Mouse (Mus musculus) CH12.LX (cell line): ENCODE measurements around the gene Grm5. TPM values are rescaled to one million over a fixed set of nuclear protein-coding genes. Genes with fewer than 3 reads are reported as not detected.
A peak's percentile ranks its signal among the peaks of the same experiment; 100 is the strongest.

Experiments used
- DNase-seq: peaks from one replicate; pipeline ENCODE4 v3.0.0-alpha.2; 2013; ENCODE audit errors: extremely low read depth
- H3K27ac ChIP-seq: 2 replicates; pipeline ENCODE4 v1.5.1; 2012; ENCODE audit warnings: low read depth, mild to moderate bottlenecking, control low read depth, moderate library complexity; ENCODE audit not compliant: insufficient read depth
- H3K27me3 ChIP-seq: replicated peaks from 2 replicates; pipeline ENCODE3; 2012; ENCODE audit warnings: inconsistent platforms
- H3K36me3 ChIP-seq, 2 experiments: replicated peaks in 1 of 2; 2 replicates each; pipeline versions ENCODE3 to v1.6.1; 2012; ENCODE audit warnings: inconsistent platforms in 1 of 2, low read length in 1 of 2, mild to moderate bottlenecking in 1 of 2, mixed read lengths in 1 of 2, moderate library complexity in 1 of 2; ENCODE audit not compliant: control insufficient read depth in 1 of 2, insufficient read depth in 1 of 2
- H3K4me1 ChIP-seq, 2 experiments: 2 replicates each; pipeline ENCODE4 v1.6.1; 2012; ENCODE audit warnings: inconsistent platforms in 1 of 2, moderate library complexity in 1 of 2; ENCODE audit not compliant: insufficient read depth in 2 of 2, control insufficient read depth in 1 of 2
- H3K4me2 ChIP-seq: 2 replicates; pipeline ENCODE4 v1.6.1; 2012; ENCODE audit warnings: low read depth, mild to moderate bottlenecking, control low read depth; ENCODE audit not compliant: poor library complexity, insufficient read depth, severe bottlenecking
- H3K4me3 ChIP-seq, 3 experiments: fragments of 150-350 bp in 1 of 3; sonication (generic) in 1 of 3; replicated peaks in 1 of 3; 2 replicates each; pipeline versions ENCODE3 to v1.5.1; 2011 to 2012; ENCODE audit warnings: low read depth in 2 of 3, low read length in 2 of 3, mild to moderate bottlenecking in 2 of 3, moderate library complexity in 2 of 3, control low read depth in 1 of 3, improper control_type of control experiment in 1 of 3, inconsistent platforms in 1 of 3, mixed read lengths in 1 of 3; ENCODE audit not compliant: poor library complexity in 1 of 3
- H3K79me2 ChIP-seq: replicated peaks from 2 replicates; pipeline ENCODE4 v1.6.1; 2012; ENCODE audit warnings: mild to moderate bottlenecking, moderate library complexity; ENCODE audit not compliant: control insufficient read depth, poor library complexity, insufficient read depth, severe bottlenecking; ENCODE audit errors: extremely low read depth
- H3K9ac ChIP-seq: 2 replicates; pipeline ENCODE4 v1.6.1; 2012; ENCODE audit warnings: low read depth, mild to moderate bottlenecking, control low read depth, moderate library complexity; ENCODE audit not compliant: insufficient read depth
- H3K9me3 ChIP-seq: replicated peaks from 2 replicates; pipeline ENCODE3; 2012; ENCODE audit warnings: low read length, inconsistent platforms, mixed read lengths
- BHLHE40 ChIP-seq: IDR thresholded peaks from 2 replicates; pipeline ENCODE4 v1.6.1; 2011; ENCODE audit warnings: mild to moderate bottlenecking, low read depth, low read length, improper control_type of control experiment
- CHD2 ChIP-seq: IDR thresholded peaks from 2 replicates; pipeline ENCODE4 v1.6.1; 2011; ENCODE audit warnings: low read length, improper control_type of control experiment
- CTCF ChIP-seq, 2 experiments: IDR thresholded peaks in 1 of 2; conservative IDR thresholded peaks in 1 of 2; 2 replicates each; pipeline ENCODE4 v1.5.1; 2011 to 2012; ENCODE audit warnings: low read depth in 2 of 2, low read length in 2 of 2, improper control_type of control experiment in 1 of 2, inconsistent platforms in 1 of 2, mild to moderate bottlenecking in 1 of 2, moderate library complexity in 1 of 2
- E2F4 ChIP-seq: IDR thresholded peaks from 2 replicates; pipeline ENCODE4 v1.6.1; 2011; ENCODE audit warnings: low read depth, low read length, improper control_type of control experiment; ENCODE audit not compliant: insufficient replicate concordance
- EP300 ChIP-seq: IDR thresholded peaks from 2 replicates; pipeline ENCODE4 v1.6.1; 2011; ENCODE audit warnings: low read length, improper control_type of control experiment
- ETS1 ChIP-seq: conservative IDR thresholded peaks from 2 replicates; pipeline ENCODE4 v1.6.1; 2012; ENCODE audit warnings: low read depth, mild to moderate bottlenecking, inconsistent platforms, low read length, improper control_type of control experiment, moderate library complexity
- IRF4 ChIP-seq: IDR thresholded peaks from 2 replicates; pipeline ENCODE4 v1.6.1; 2014; ENCODE audit warnings: low read depth, mild to moderate bottlenecking, inconsistent platforms, low read length, improper control_type of control experiment
- JUN ChIP-seq: IDR thresholded peaks from 2 replicates; pipeline ENCODE4 v1.6.1; 2011; ENCODE audit warnings: low read depth, mild to moderate bottlenecking, low read length, improper control_type of control experiment, moderate library complexity; ENCODE audit not compliant: insufficient read depth
- JUND ChIP-seq: conservative IDR thresholded peaks from 2 replicates; pipeline ENCODE4 v1.6.1; 2011; ENCODE audit warnings: low read depth, low read length, improper control_type of control experiment
- KAT2A ChIP-seq: IDR thresholded peaks from 2 replicates; pipeline ENCODE4 v1.6.1; 2012; ENCODE audit warnings: low read length, improper control_type of control experiment, inconsistent platforms; ENCODE audit not compliant: insufficient replicate concordance
- MAFK ChIP-seq: IDR thresholded peaks from 2 replicates; pipeline ENCODE4 v1.6.1; 2011; ENCODE audit warnings: low read length, improper control_type of control experiment; ENCODE audit not compliant: insufficient replicate concordance
- MAZ ChIP-seq: IDR thresholded peaks from 2 replicates; pipeline ENCODE4 v1.6.1; 2012; ENCODE audit warnings: low read depth, mild to moderate bottlenecking, inconsistent platforms, low read length, improper control_type of control experiment, moderate library complexity
- MEF2A ChIP-seq: IDR thresholded peaks from 2 replicates; pipeline ENCODE4 v1.6.1; 2014; ENCODE audit warnings: low read depth, mild to moderate bottlenecking, inconsistent platforms, low read length, improper control_type of control experiment, borderline replicate concordance
- MXI1 ChIP-seq: IDR thresholded peaks from 2 replicates; pipeline ENCODE4 v1.6.1; 2011; ENCODE audit warnings: mild to moderate bottlenecking, low read depth, low read length, improper control_type of control experiment
- MYC ChIP-seq: IDR thresholded peaks from 2 replicates; pipeline ENCODE4 v1.6.1; 2011; ENCODE audit warnings: low read depth, mild to moderate bottlenecking, improper control_type of control experiment, low read length
- NELFE ChIP-seq: IDR thresholded peaks from 2 replicates; pipeline ENCODE4 v1.6.1; 2011; ENCODE audit warnings: low read depth, low read length, improper control_type of control experiment
- RAD21 ChIP-seq: IDR thresholded peaks from 2 replicates; pipeline ENCODE4 v1.6.1; 2011; ENCODE audit warnings: low read depth, mild to moderate bottlenecking, low read length, improper control_type of control experiment, moderate library complexity
- RCOR1 ChIP-seq: conservative IDR thresholded peaks from 2 replicates; pipeline ENCODE4 v1.6.1; 2012; ENCODE audit warnings: low read depth, mild to moderate bottlenecking, inconsistent platforms, low read length, improper control_type of control experiment
- SIN3A ChIP-seq: IDR thresholded peaks from 2 replicates; pipeline ENCODE4 v1.6.1; 2012; ENCODE audit warnings: low read length, improper control_type of control experiment, inconsistent platforms
- TCF12 ChIP-seq: IDR thresholded peaks from 2 replicates; pipeline ENCODE4 v1.6.1; 2014; ENCODE audit warnings: low read depth, mild to moderate bottlenecking, inconsistent platforms, low read length, improper control_type of control experiment
- ZKSCAN1 ChIP-seq: IDR thresholded peaks from 2 replicates; pipeline ENCODE4 v1.6.1; 2012; ENCODE audit warnings: low read depth, inconsistent platforms, low read length, improper control_type of control experiment, borderline replicate concordance
- ZMIZ1 ChIP-seq: IDR thresholded peaks from 2 replicates; pipeline ENCODE4 v1.6.1; 2012; ENCODE audit warnings: low read depth, mild to moderate bottlenecking, inconsistent platforms, low read length, improper control_type of control experiment
- ZNF384 ChIP-seq: IDR thresholded peaks from 2 replicates; pipeline ENCODE4 v1.6.1; 2012; ENCODE audit warnings: low read depth, low read length, improper control_type of control experiment, inconsistent platforms
- dilution Hi-C: fragments of 300-500 bp; cut with MboI; formaldehyde crosslinking; loops from 2 replicates; pipeline ENCODE4 v1.14.3; 2020; ENCODE audit warnings: low sequenced_read_pairs; ENCODE audit not compliant: extremely low pct_unique_long_range_greater_than_20kb, extremely low pct_ligation_motif_present
- in situ Hi-C: fragments of 300-500 bp; cut with MboI; formaldehyde crosslinking; loops from 3 replicates; pipeline ENCODE4 v1.14.3; 2019; ENCODE audit warnings: low sequenced_read_pairs, low pct_ligation_motif_present, low pct_unique_long_range_greater_than_20kb, mixed read lengths
- polyA plus RNA-seq: library from polyadenylated mRNA; unstranded; fragments of >175 nt; gene quantifications from 2 replicates; pipeline ENCODE4 v1.2.1, GENCODE M21; 2012; ENCODE audit warnings: low read depth; ENCODE audit not compliant: insufficient read length
- total RNA-seq, 2 experiments: library from RNA; depleted of rRNA; stranded (reverse); fragments of 300-350 nt in 1 of 2; fragments of >200 nt in 1 of 2; gene quantifications; 2 replicates each; pipeline ENCODE4 v1.2.3; 2012 to 2014

Gene Grm5
- total and polyA plus RNA-seq, 3 experiments, result 0.03 TPM; not detected in 2

DNA sequence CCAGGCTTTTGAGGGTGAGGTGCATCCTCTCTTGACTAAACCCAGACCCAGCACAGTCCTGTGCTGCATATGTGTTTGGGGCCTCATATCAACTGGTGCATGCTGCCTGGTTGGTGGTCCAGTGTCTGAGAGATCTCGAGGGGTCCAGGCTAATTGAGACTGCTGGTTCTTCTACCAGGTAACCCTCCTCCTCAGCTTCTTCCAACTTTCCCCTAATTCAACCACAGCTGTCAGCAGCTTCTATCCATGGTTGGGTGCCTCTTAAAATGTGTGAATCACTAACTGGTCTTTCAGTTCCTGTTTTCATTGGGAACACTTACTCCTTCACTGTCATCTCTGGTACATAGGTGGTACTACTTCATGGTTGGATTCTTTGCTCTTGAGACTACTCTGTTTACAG is 240.9 kb downstream of the Grm5 start:
- peaks cover 0 to 25% of the 10 kb centered on the region in 2 experiments; a peak in 2 of 4 replicates for H3K4me1 ChIP-seq
- TF ChIP-seq JUN (peak; percentile 64), RAD21 (peak; percentile 27), MAFK (peak; percentile 61; the same call in 1 of the 2 replicates), MEF2A (peak; percentile 64; the same call in 1 of the 2 replicates), E2F4 (peak; percentile 52; the same call in 1 of the 2 replicates), SIN3A (peak; percentile 50; the same call in 1 of the 2 replicates), RCOR1 (peak; percentile 80; the same call in 1 of the 2 replicates), IRF4 (peak; percentile 97), NELFE (no peak), BHLHE40 (peak; percentile 66; the same call in 1 of the 2 replicates), KAT2A (no peak), ZMIZ1 (no peak), CHD2 (peak; percentile 71; the same call in 1 of the 2 replicates), TCF12 (peak; percentile 63; the same call in 1 of the 2 replicates), MAZ (0 out of 2 replicates have a peak, but pooled peaks have one; percentile 17), MYC (0 out of 2 replicates have a peak, but pooled peaks have one; percentile 26), ZKSCAN1 (no peak), ZNF384 (peak; percentile 25; the same call in 1 of the 2 replicates), CTCF (conservative IDR thresholded peaks at IDR 0.05 in 1 of 2, IDR thresholded peaks at IDR 0.05 in 1 of 2; ENCODE audit: low read depth in 2 of 2, low read length in 2 of 2) (peak in 1 of 2 experiments; percentile 9; a peak in 1 of 4 replicates), JUND (peak; percentile 75), ETS1 (peak; percentile 90), EP300 (peak; percentile 98), MXI1 (no peak)
- in situ Hi-C loops (no loop called here), dilution Hi-C loops (no loop called here)
- no peak overlapping the region for H3K27ac ChIP-seq
- DNase-seq, result peak; percentile 86
- H3K9ac ChIP-seq, result no peak overlapping the region
- H3K4me3 ChIP-seq, result no peak overlapping the region
- no peaks in the 10 kb centered on the region for H3K79me2 ChIP-seq
- no peaks in the 10 kb centered on the region for H3K36me3 ChIP-seq
- peak overlapping the region; percentile 74 for H3K4me2 ChIP-seq
- H3K27me3 ChIP-seq, result no peaks in the 10 kb centered on the region
- H3K9me3 ChIP-seq, result no peaks in the 10 kb centered on the region
